Mouse (Mus musculus) right cerebral cortex, adult 18-20 months (tissue): ENCODE results near the gene Golm1.

ENCODE experiments used
- DNase-seq: peaks from one replicate; pipeline ENCODE4 v3.0.0; 2022; ENCODE audit warnings: mixed read lengths

The Golm1 gene

GRCm38 (mm10) chr13:59584947-59585647, 90.5 kb downstream of the Golm1 start, which contains the start of the genes Agtpbp1 and Naa35:
Agtpbp1 (minus strand) TSS chr13:59585227.
Naa35 (plus strand) TSS chr13:59585259.
- DNase-seq: peak; percentile 99
